Comparison of ENCODE assay signal across 11 mouse cellular contexts in the genomic region with DNA sequence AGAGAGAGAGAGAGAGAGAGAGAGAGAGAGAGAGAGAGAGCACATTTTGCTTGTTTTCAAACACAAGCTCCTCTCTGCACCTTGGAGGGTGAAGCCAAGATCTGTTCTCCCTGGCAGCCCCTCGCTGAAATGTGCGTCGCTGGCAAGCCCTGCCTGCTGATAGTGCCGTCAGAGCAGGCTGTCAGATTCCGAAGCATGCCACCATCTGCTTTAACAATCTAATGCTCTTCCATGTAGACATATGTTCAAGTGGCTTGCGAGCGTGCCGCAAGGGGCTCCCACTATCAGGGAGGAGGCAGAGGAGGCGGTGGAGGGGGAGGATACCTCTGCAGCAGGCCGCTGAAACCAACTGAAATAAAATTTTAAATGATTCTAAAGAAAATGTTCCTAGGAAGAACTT.
A peak's percentile ranks its signal among the peaks of the same experiment; 100 is the strongest.
DNase-seq lines count a peak whose midpoint lies in the region; ATAC-seq lines count a peak whose summit lies in the region.
"Had no signal": no experiment of that assay in that cellular context is flagged by ENCODE, and none has a peak within 500 bp of the region (broad histone marks: within the 10 kb centered on the region; RNA-seq: fewer than 3 reads in every experiment).

No protein-coding gene starts in this region.

- H3K27me3 ChIP-seq in neural tube, embryonic 11.5 days (ENCODE audit: control insufficient read depth, insufficient read depth, low read length) = no peaks in the 10 kb centered on the region
- H3K27me3 ChIP-seq: stomach, embryonic 15.5 days had no signal

- no peak overlapping the region for H3K4me3 ChIP-seq in neural tube, embryonic 11.5 days (ENCODE audit: low read depth, low read length)
- H3K4me3 ChIP-seq: megakaryocyte, embryonic 14.5 days; stomach, embryonic 15.5 days had no signal

- no peak overlapping the region for H3K9ac ChIP-seq in neural tube, embryonic 11.5 days (ENCODE audit: low read length)
- H3K9ac ChIP-seq: stomach, embryonic 15.5 days had no signal

- H3K36me3 ChIP-seq in neural tube, embryonic 11.5 days (ENCODE audit: control insufficient read depth, insufficient read depth, low read length) = no peaks in the 10 kb centered on the region
- H3K36me3 ChIP-seq: stomach, embryonic 15.5 days had no signal

- no peak overlapping the region for H3K4me2 ChIP-seq in neural tube, embryonic 11.5 days (ENCODE audit: low read depth)
- H3K4me2 ChIP-seq: stomach, embryonic 15.5 days had no signal

- H3K9me3 ChIP-seq in neural tube, embryonic 11.5 days (ENCODE audit: control insufficient read depth, low read length) = no peaks in the 10 kb centered on the region
- H3K9me3 ChIP-seq: stomach, embryonic 15.5 days had no signal

- peak; percentile 44 for DNase-seq in embryo, embryonic 10 days (ENCODE audit: low spot score)
- no peak for DNase-seq in embryo, embryonic 9.5 days (ENCODE audit: extremely low spot score)
- DNase-seq in neural tube, embryonic 11.5 days (ENCODE audit: low spot score) = peak; percentile 33
- no peak for DNase-seq in neural tube, embryonic 10.5 days (ENCODE audit: extremely low spot score, low spot score)
- DNase-seq in left cerebral cortex, postnatal 36 days (ENCODE audit: low spot score in 2 of 2) = peak; percentile 66
- DNase-seq in telencephalon, adult 2 months (ENCODE audit: low read depth, low spot score) = peak; percentile 79
- DNase-seq in gastrocnemius, postnatal 14 days = no peak
- no peak for DNase-seq in ovary, postnatal 10 days (ENCODE audit: low spot score)

- peaks cover 25% of the 10 kb centered on the region for H3K4me1 ChIP-seq in neural tube, embryonic 11.5 days (ENCODE audit: control insufficient read depth, insufficient read depth, low read length)
- H3K4me1 ChIP-seq: megakaryocyte, embryonic 14.5 days had no signal

- no peak overlapping the region for H3K27ac ChIP-seq in neural tube, embryonic 11.5 days (ENCODE audit: low read depth, low read length)
- H3K27ac ChIP-seq: stomach, embryonic 15.5 days had no signal

- no peak for ATAC-seq in neural tube, embryonic 11.5 days (ENCODE audit: insufficient read depth, low FRiP score, low TSS enrichment)
- ATAC-seq: intestine, embryonic 16.5 days had no signal

- 45% methylated on average over 10 of the region's 10 CpGs for WGBS in neural tube, embryonic 11.5 days

- intact Hi-C loops in left cerebral cortex, postnatal 36 days (cut with DNase I) = loop anchor here (10.0 kb wide), 1 partner anchor 149 kb away; no protein-coding TSS in a partner anchor
- intact Hi-C loops in gastrocnemius, postnatal 14 days (cut with DNase I; ENCODE audit: low total_unique reads) = no loop called here

Comparison
In these comparisons a context has a peak if more than half of its experiments do, and no peak if none do; other contexts are left out.
1. DNase-seq: peak in embryo, embryonic 10 days (single experiment), neural tube, embryonic 11.5 days (single experiment), left cerebral cortex, postnatal 36 days (2 of 2) and telencephalon, adult 2 months (single experiment); none in embryo, embryonic 9.5 days (single experiment), neural tube, embryonic 10.5 days (single experiment), gastrocnemius, postnatal 14 days (single experiment) and ovary, postnatal 10 days (single experiment).